Mouse (Mus musculus): ENCODE data around the gene Gpalpp1.

The Gpalpp1 gene

DNA sequence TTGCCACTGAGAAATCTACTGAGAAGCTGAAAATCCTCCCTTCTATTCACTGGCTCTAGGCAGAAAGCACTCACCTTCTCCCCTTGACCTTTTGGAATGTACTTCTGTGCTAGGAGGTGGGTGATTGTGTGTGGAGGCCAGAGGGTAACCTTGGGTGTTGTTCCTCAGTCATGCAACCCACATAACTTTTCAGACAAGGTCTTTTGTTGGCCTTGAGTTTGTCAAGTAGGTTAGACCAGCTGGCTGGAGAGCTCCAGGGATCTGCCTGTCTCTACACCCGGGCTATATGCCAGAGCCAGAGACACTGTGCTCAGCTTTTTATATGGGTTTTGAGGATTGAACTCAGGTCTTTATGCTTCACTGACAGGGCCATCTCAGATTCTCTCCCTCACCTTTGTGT is 36.4 kb downstream of the Gpalpp1 start:
- DNase-seq (ENCODE audit: low read depth, low spot score), result no peak
- H3K36me3 ChIP-seq (ENCODE audit: control insufficient read depth, insufficient read depth, low read length, poor library complexity, severe bottlenecking), result no peaks in the 10 kb centered on the region

DNA sequence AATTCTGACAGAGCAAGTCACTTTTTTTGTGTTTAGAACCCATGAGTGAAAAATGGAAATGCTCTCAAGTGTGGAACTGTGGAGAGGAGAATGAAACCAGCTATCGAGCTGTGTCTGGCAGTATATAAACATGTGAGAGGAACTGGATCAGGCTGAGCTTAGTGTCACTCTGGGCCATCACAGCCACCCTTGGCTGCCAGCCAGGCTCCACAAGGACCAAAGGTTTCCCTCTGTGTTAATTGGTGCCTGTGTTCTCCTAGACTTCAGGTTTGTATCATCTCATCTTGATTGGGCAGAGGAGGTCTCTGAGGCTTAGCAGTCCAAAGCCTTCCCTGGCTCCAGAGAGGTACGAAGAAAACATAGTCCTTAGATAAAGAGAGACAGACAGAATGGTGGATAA is 37.9 kb downstream of the Gpalpp1 start:
- Histone ChIP-seq H3K27me3 (ENCODE audit: control insufficient read depth, insufficient read depth, low read length, poor library complexity, severe bottlenecking) (no peaks in the 10 kb centered on the region), H3K36me3 (ENCODE audit: control insufficient read depth, insufficient read depth, low read length, poor library complexity, severe bottlenecking) (no peaks in the 10 kb centered on the region)

More for the DNA sequence above, 36.4 kb downstream of the Gpalpp1 start:
- H3K27me3 ChIP-seq (ENCODE audit: control insufficient read depth, insufficient read depth, low read length, poor library complexity, severe bottlenecking), result no peaks in the 10 kb centered on the region

DNA sequence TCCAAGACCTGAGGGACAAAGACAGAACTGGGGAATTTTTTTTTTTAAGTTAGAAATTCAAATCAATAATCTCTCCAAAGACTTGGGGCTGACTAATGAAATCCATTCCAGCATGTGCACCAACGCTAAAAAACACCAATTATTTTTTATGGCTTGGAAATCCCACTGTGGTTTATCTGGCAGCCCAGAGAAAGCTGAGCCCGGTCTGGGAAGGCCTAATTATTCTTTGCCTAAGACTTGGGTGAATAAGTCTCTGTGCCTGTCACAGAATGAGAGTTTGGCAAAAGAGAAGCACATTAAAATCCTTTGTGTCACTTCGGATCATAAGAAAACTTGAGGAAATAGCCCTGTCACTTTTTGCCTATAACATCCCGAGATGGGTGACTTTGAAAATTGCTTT is 41.3 kb downstream of the Gpalpp1 start:
- Histone ChIP-seq H3K36me3 (ENCODE audit: control insufficient read depth, insufficient read depth, low read length, poor library complexity, severe bottlenecking) (no peaks in the 10 kb centered on the region), H3K27me3 (ENCODE audit: control insufficient read depth, insufficient read depth, low read length, poor library complexity, severe bottlenecking) (no peaks in the 10 kb centered on the region)
- no peak for DNase-seq (ENCODE audit: low read depth, low spot score)

More for the DNA sequence above, 37.9 kb downstream of the Gpalpp1 start:
- no peak for DNase-seq (ENCODE audit: low read depth, low spot score)

DNA sequence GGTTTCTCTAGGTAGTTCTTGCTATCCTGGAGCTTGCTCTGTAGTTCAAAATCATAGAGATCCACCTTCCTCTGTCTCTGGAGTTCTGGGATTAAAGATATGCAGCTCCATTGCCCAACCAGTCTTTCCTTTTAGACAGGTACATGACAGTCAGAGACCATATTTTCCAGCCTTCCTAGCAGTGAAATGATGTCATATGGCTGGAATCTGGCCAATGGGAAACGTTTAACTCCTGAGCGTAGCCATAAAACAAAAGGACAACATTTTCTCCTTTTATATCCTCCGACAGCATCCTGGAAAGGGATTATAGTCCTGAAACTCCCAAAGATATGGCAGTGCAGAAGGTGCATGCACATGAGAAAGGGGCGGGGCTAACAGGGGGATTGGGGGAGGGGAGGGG is 42.3 kb downstream of the Gpalpp1 start:
- no peaks in the 10 kb centered on the region for H3K27me3 ChIP-seq (ENCODE audit: control insufficient read depth, insufficient read depth, low read length, poor library complexity, severe bottlenecking)
- H3K36me3 ChIP-seq (ENCODE audit: control insufficient read depth, insufficient read depth, low read length, poor library complexity, severe bottlenecking), result no peaks in the 10 kb centered on the region
- DNase-seq (ENCODE audit: low read depth, low spot score), result no peak

DNA sequence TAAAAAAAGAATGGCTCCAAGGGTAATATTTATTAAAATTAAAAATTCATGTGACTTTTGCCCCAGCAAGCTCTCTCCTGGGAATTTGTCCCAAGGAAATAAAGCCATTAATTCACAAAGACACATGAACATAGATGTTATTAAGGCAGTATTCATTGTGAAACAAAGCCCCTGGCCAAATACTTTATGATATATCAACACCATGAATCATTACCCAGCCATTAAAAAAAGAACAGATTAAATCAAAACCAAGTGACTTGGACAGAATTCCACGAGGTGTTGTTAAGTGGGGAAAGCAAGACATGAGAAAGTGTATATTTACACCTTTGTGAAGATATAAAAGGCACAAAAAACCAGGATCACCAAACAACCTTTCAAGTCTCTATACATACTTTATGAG is 43.3 kb downstream of the Gpalpp1 start:
- no peak for DNase-seq (ENCODE audit: low read depth, low spot score)
- Histone ChIP-seq H3K36me3 (ENCODE audit: control insufficient read depth, insufficient read depth, low read length, poor library complexity, severe bottlenecking) (no peaks in the 10 kb centered on the region), H3K27me3 (ENCODE audit: control insufficient read depth, insufficient read depth, low read length, poor library complexity, severe bottlenecking) (no peaks in the 10 kb centered on the region)

DNA sequence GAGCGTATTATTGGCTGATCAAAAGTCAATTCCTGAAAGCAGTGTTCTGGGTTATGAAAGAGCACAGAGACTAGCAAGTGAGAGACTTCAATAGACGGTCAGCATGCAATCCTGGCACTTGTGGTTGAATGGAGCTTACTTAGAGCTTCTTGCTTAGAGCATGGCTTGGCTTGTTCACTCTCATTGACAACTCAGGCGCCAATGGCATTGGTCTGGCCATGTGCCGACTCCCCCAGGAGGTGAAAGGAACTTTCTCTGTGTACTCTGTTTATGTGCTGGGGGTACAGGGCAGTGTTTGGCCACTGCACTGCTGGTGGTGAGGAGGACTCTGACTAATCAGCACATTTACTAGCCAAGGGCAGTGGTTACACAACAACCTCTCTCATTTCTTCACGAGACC is 51.1 kb downstream of the Gpalpp1 start:
- Histone ChIP-seq H3K36me3 (ENCODE audit: control insufficient read depth, insufficient read depth, low read length, poor library complexity, severe bottlenecking) (no peaks in the 10 kb centered on the region), H3K27me3 (ENCODE audit: control insufficient read depth, insufficient read depth, low read length, poor library complexity, severe bottlenecking) (no peaks in the 10 kb centered on the region)
- DNase-seq (ENCODE audit: low read depth, low spot score), result no peak

DNA sequence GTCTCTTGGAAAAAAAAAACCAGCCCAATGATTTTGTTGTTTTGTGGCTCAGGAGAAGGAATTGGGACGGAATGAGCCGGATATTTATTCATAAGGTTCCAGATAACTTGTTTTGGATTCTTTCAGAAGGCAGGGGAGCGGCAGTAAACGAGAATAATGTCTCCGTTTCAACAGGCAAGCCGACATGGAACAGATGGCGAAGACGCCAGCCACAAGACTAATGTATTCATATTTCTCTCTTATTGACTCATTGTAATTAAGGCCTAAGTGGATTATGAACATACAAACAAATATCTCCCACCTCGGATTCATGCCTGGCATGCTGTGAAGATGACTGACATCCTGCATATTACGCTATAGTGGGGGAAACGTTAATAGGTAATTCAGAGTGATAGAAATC is 56.8 kb downstream of the Gpalpp1 start:
- Histone ChIP-seq H3K27me3 (ENCODE audit: control insufficient read depth, insufficient read depth, low read length, poor library complexity, severe bottlenecking) (no peaks in the 10 kb centered on the region), H3K36me3 (ENCODE audit: control insufficient read depth, insufficient read depth, low read length, poor library complexity, severe bottlenecking) (no peaks in the 10 kb centered on the region)
- no peak for DNase-seq (ENCODE audit: low read depth, low spot score)

DNA sequence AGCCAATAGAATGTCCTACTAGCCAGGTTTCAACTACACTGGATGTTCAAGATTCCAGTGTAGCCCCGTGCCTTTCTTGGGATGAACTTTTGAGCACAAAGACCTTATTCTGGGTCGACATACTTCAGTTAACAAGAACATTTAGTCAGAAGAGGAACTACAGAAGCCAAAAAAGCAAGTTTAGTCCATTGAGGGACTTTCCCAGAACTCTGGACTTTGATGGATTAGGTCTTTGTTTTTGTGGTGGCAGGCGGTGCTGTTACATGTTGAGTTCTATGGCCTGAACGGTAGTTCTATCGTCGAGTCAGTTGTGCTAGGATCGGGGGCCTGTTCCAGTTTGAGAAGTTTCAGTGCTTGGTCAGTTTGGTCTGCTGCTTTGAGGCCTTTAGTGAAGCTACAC is 58.6 kb downstream of the Gpalpp1 start:
- DNase-seq (ENCODE audit: low read depth, low spot score), result no peak
- H3K27me3 ChIP-seq (ENCODE audit: control insufficient read depth, insufficient read depth, low read length, poor library complexity, severe bottlenecking), result no peaks in the 10 kb centered on the region
- no peaks in the 10 kb centered on the region for H3K36me3 ChIP-seq (ENCODE audit: control insufficient read depth, insufficient read depth, low read length, poor library complexity, severe bottlenecking)

DNA sequence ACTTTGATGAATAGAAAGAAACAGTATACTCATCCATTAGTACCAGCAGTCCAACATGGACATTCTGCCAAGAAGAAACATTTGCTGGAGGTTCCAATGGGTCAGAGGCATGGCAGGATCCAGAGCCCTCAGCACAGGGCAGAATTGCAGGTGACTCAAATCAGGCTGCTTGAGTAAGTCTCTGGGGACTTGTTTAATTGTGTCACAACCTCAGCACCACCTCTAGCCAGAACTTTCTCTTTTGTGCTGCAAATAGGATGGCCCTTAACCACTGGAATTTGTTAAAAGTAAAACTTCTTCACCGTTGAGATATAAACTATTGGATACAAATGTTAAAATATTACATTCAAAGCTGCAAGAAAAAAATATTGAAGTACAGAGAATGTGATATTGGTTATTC is 64.8 kb downstream of the Gpalpp1 start:
- no peak for DNase-seq (ENCODE audit: low read depth, low spot score)
- no peaks in the 10 kb centered on the region for H3K27me3 ChIP-seq (ENCODE audit: control insufficient read depth, insufficient read depth, low read length, poor library complexity, severe bottlenecking)
- no peaks in the 10 kb centered on the region for H3K36me3 ChIP-seq (ENCODE audit: control insufficient read depth, insufficient read depth, low read length, poor library complexity, severe bottlenecking)

DNA sequence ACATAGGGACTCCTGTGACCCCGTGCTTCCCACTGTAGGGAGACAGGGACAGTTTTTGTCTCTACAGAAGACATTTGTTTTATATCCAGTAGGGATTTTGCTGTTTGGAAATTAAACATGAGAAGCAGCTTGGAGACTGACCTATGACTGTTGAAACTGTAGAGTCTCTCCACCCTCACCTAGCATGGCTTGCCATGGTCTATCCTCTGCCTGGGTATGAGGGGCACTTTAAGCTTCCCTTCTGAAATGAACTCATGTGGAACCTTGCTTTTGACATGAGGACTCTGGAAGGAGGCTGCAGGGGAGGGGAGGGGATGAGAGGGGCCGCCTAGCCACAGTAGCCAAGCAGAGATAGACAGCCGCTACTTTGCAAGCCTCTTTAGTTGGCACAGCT is 66.4 kb downstream of the Gpalpp1 start:
- DNase-seq (ENCODE audit: low read depth, low spot score), result no peak
- H3K27me3 ChIP-seq (ENCODE audit: control insufficient read depth, insufficient read depth, low read length, poor library complexity, severe bottlenecking), result no peaks in the 10 kb centered on the region
- H3K36me3 ChIP-seq (ENCODE audit: control insufficient read depth, insufficient read depth, low read length, poor library complexity, severe bottlenecking), result no peaks in the 10 kb centered on the region

DNA sequence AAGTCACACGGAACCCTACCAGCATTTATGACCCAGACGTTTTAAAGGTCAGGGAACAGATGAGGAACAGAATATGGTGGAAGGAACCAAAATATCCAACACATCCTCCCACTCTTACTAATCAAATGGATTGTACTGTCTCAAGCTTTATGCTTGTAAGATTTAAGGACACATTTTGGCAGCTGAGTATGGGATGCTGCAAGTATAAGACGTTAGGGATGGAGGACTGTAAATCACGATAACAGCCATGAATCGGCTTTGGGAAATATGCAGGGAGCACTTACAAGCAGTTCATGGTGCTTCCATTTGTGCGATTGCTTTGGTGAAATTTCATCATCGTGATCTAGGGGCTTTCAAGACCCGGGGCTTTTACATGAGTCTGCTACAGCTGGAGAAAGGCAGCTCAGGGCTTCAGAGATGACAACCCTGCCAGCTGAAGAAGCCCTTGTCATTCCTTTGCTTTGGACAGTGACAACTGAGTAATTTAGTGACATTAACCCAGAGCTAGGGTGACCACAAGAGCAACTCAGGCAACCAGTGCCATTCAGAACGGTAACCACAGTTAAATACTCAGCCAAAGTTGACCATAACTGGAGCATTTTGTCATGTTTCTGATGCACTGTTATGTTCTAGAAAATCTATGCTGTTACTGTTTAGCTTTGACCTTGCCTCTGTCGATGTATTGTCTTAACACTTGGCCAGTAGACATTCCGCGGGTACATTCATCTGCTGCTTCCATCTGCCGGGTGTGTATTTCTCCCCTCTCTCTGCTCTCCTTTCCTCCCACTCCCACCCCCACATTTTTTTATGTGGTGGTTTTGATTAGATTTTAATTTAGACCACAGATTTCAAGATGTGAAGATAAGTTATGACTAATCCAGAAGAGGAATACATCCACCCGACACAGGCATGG is 67.1 kb downstream of the Gpalpp1 start:
- Histone ChIP-seq H3K36me3 (ENCODE audit: control insufficient read depth, insufficient read depth, low read length, poor library complexity, severe bottlenecking) (no peaks in the 10 kb centered on the region), H3K27me3 (ENCODE audit: control insufficient read depth, insufficient read depth, low read length, poor library complexity, severe bottlenecking) (no peaks in the 10 kb centered on the region)
- DNase-seq (ENCODE audit: low read depth, low spot score), result no peak

Data from splenic B cell, adult 2 months (primary cell).